Mouse (Mus musculus) B cell, adult (primary cell): ENCODE data around the gene Uckl1. TPM values are rescaled to one million over a fixed set of nuclear protein-coding genes. Genes with fewer than 3 reads are reported as not detected.

ENCODE experiments used
- total RNA-seq: library from RNA; stranded (reverse); gene quantifications from 4 replicates; pipeline ENCODE4 v1.2.4, GENCODE M21; 2023; ENCODE audit not compliant: inconsistent age

Uckl1 gene
- total RNA-seq: 161 to 195 TPM (median 177 TPM) in 4 replicates

GRCm38 (mm10) chr2:181584411-181584942, at the start of gene Uckl1:
TSS of gene Uckl1 (minus strand) at chr2:181584892.

GRCm38 (mm10) chr2:181598454-181599351, 14.0 kb upstream of the Uckl1 start, which contains the start of gene Samd10:
TSS of gene Samd10 (minus strand) at chr2:181599212.

DNA sequence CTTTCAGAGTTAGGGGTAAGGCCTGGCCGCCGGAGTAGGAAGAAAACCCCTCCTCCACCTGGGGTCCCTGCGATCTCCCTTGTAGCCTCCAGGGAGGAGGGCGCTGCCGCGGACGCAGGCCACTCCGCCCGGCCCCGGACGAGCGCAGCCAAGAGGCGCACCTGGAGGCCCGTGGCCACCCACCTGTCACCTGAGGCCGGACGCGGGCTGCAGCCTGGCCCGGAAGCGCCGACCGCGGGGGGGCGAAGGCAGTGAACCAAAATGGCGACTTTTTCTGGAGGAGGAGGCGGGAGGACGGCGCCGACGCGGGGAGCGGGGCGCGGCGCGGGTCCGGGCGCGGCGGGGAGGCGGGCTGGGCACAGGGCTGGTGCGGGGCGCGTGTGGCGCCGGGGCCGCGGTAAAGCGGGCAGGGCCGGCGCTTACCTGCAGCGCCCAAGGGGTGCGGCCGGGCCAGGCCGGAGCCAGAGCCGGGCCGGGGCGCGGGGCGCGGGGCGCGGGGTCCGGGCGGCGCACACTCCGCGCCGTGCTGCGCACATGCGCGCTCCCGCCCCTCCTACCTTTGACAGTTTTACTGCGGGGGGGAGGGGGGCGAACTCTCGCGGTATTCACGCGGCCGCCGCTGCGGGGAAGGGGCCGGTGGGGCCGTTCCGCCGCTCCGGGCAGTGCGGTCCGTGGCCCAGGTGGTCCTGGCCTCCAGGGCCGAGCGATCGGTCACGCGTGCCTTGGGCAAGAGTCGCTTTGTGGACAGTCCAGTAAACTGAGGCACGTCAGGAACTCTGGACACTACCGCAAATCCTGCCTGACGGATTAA, 7.7 kb upstream of the Uckl1 start, which contains the start of gene Zfp512b:
TSS of gene Zfp512b (minus strand) at position 573 of the 811 bp plus-strand sequence.

GRCm38 (mm10) chr2:181591528-181592085, 6.9 kb upstream of the Uckl1 start, which contains the start of gene Prpf6:
TSS of gene Prpf6 (plus strand) at chr2:181591868.

GRCm38 (mm10) chr2:181520118-181520935, 64.4 kb downstream of the Uckl1 start, which contains the start of gene Dnajc5:
TSS of gene Dnajc5 (plus strand) at chr2:181520485.

Other genes starting within 250 kb of the Uckl1 start
- gene Zgpat, start 220.0 kb downstream of the Uckl1 start, total RNA-seq: 66.0 to 80.8 TPM (median 75.7 TPM) in 4 replicates
- 88.0 to 95.4 TPM (median 92.8 TPM) in 4 replicates for gene Arfrp1, start 219.5 kb downstream of the Uckl1 start, total RNA-seq
- 57.8 to 65.4 TPM (median 60.3 TPM) in 4 replicates for gene Lime1, start 204.8 kb downstream of the Uckl1 start, total RNA-seq
- gene Zbtb46, start 125.5 kb downstream of the Uckl1 start, total RNA-seq: 0.29 to 1.3 TPM (median 0.69 TPM) in 4 replicates
- gene Abhd16b, start 91.7 kb downstream of the Uckl1 start, total RNA-seq: not detected in 4 replicates
- gene Tpd52l2, start 87.8 kb downstream of the Uckl1 start, total RNA-seq: 79.5 to 84.3 TPM (median 80.4 TPM) in 4 replicates
- gene Dnajc5, start 64.4 kb downstream of the Uckl1 start, total RNA-seq: 112 to 128 TPM (median 117 TPM) in 4 replicates
- gene Prpf6, start 7.0 kb upstream of the Uckl1 start, total RNA-seq: 60.3 to 64.9 TPM (median 63.4 TPM) in 4 replicates
- 37.9 to 43.7 TPM (median 42.4 TPM) in 4 replicates for gene Zfp512b, start 7.9 kb upstream of the Uckl1 start, total RNA-seq
- 11.6 to 16.0 TPM (median 13.1 TPM) in 4 replicates for gene Samd10, start 14.3 kb upstream of the Uckl1 start, total RNA-seq
- 1.2 TPM in 1 of 4 replicates, not detected in the others for gene Gm29797, start 72.1 kb upstream of the Uckl1 start, total RNA-seq
- not detected in 4 replicates for gene Sox18, start 86.7 kb upstream of the Uckl1 start, total RNA-seq
- 15.8 to 23.0 TPM (median 19.9 TPM) in 4 replicates for gene Tcea2, start 95.4 kb upstream of the Uckl1 start, total RNA-seq
- gene Rgs19, start 109.1 kb upstream of the Uckl1 start, total RNA-seq: 162 to 178 TPM (median 173 TPM) in 4 replicates
- gene Lkaaear1, start 113.5 kb upstream of the Uckl1 start, total RNA-seq: not detected in 4 replicates
- gene Oprl1, start 130.1 kb upstream of the Uckl1 start, total RNA-seq: 0.45 to 0.63 TPM (median 0.57 TPM) in 3 of 4 replicates, not detected in the other
- not detected in 4 replicates for gene Myt1, start 178.4 kb upstream of the Uckl1 start, total RNA-seq